23 mouse cellular contexts compared by ENCODE assay signal in genomic region chr6:141350261-141350660, GRCm38 (mm10).
DNase-seq lines count a peak whose midpoint lies in the region; ATAC-seq and TF ChIP-seq lines count a peak whose summit lies in the region.
"Had no signal": no experiment of that assay in that cellular context is flagged by ENCODE, and none has a peak within 500 bp of the region (broad histone marks: within the 10 kb centered on the region; RNA-seq: fewer than 3 reads in every experiment).

No protein-coding gene starts in this region.

- TF ChIP-seq POLR2A in limb, embryonic 14.5 days (IDR thresholded peaks at IDR 0.05; ENCODE audit: borderline replicate concordance, extremely low read depth, insufficient read depth, insufficient read length): no peak

- H3K36me3 ChIP-seq in embryonic facial prominence, embryonic 11.5 days (replicated peaks; ENCODE audit: control insufficient read depth, insufficient read depth, low read depth, low read length): no peaks in the 10 kb centered on the region
- H3K36me3 ChIP-seq in embryonic facial prominence, embryonic 10.5 days (replicated peaks): no peaks in the 10 kb centered on the region
- H3K36me3 ChIP-seq in limb, embryonic 14.5 days (ENCODE audit: control insufficient read depth, insufficient read depth, low read length): no peaks in the 10 kb centered on the region
- H3K36me3 ChIP-seq in limb, embryonic 10.5 days: no peaks in the 10 kb centered on the region
- H3K36me3 ChIP-seq in embryonic facial prominence, embryonic 14.5 days (ENCODE audit: control insufficient read depth, insufficient read depth, low read length): no peaks in the 10 kb centered on the region
- H3K36me3 ChIP-seq: G1E had no signal

- no peaks in the 10 kb centered on the region for H3K4me1 ChIP-seq in embryonic facial prominence, embryonic 11.5 days (ENCODE audit: control insufficient read depth, insufficient read depth, low read length)
- no peaks in the 10 kb centered on the region for H3K4me1 ChIP-seq in embryonic facial prominence, embryonic 10.5 days
- H3K4me1 ChIP-seq in limb, embryonic 14.5 days (ENCODE audit: control insufficient read depth, insufficient read depth, low read length): no peaks in the 10 kb centered on the region
- 0 out of 2 replicates have a peak, but pooled peaks cover 5% of the 10 kb centered on the region for H3K4me1 ChIP-seq in limb, embryonic 10.5 days
- no peaks in the 10 kb centered on the region for H3K4me1 ChIP-seq in embryonic facial prominence, embryonic 14.5 days (ENCODE audit: control insufficient read depth, insufficient read depth, low read length)

- H3K4me2 ChIP-seq in embryonic facial prominence, embryonic 11.5 days (ENCODE audit: low read depth, low read length): no peak overlapping the region
- no peak overlapping the region for H3K4me2 ChIP-seq in limb, embryonic 14.5 days (replicated peaks; ENCODE audit: low read depth, low read length, severe bottlenecking)
- H3K4me2 ChIP-seq in embryonic facial prominence, embryonic 14.5 days (ENCODE audit: low read depth, low read length): no peak overlapping the region

- H3K27ac ChIP-seq in embryonic facial prominence, embryonic 11.5 days (replicated peaks; ENCODE audit: low read depth, low read length): no peak overlapping the region
- no peak overlapping the region for H3K27ac ChIP-seq in embryonic facial prominence, embryonic 10.5 days (replicated peaks)
- H3K27ac ChIP-seq in limb, embryonic 14.5 days (replicated peaks; ENCODE audit: low read depth, low read length): no peak overlapping the region
- no peak overlapping the region for H3K27ac ChIP-seq in limb, embryonic 10.5 days
- H3K27ac ChIP-seq in embryonic facial prominence, embryonic 14.5 days (replicated peaks; ENCODE audit: low read depth, low read length): no peak overlapping the region

- DNase-seq in embryonic facial prominence, embryonic 11.5 days (ENCODE audit: low spot score): peak; percentile 49
- no peak for DNase-seq in embryonic facial prominence, embryonic 10.5 days (ENCODE audit: low spot score)
- peak; percentile 51 for DNase-seq in limb, embryonic 14.5 days (ENCODE audit: low spot score)
- no peak for DNase-seq in limb, embryonic 10.5 days (ENCODE audit: low spot score)
- peak; percentile 22 for DNase-seq in NIH3T3 (ENCODE audit: low read depth)
- peak; percentile 52 for DNase-seq in embryonic facial prominence, embryonic 14.5 days (ENCODE audit: low spot score)
- DNase-seq in adrenal gland, postnatal 36 days: no peak
- no peak for DNase-seq in urinary bladder, postnatal 10 days (ENCODE audit: low spot score)
- DNase-seq: adrenal gland, adult 2 months; adrenal gland, adult 8-10 months; adrenal gland, postnatal 10 days; adrenal gland, postnatal 14 days; adrenal gland, postnatal 25 days; B cell, adult 2 months; cerebellum, adult 11 months; cerebellum, adult 11-12 months; cerebellum, adult 18-20 months; cerebellum, adult 2 months had no signal

- no peaks in the 10 kb centered on the region for H3K9me3 ChIP-seq in embryonic facial prominence, embryonic 11.5 days (replicated peaks; ENCODE audit: control insufficient read depth, low read length)
- H3K9me3 ChIP-seq in embryonic facial prominence, embryonic 10.5 days: no peaks in the 10 kb centered on the region
- H3K9me3 ChIP-seq in limb, embryonic 14.5 days (ENCODE audit: control insufficient read depth, low read length): no peaks in the 10 kb centered on the region
- no peaks in the 10 kb centered on the region for H3K9me3 ChIP-seq in limb, embryonic 10.5 days (replicated peaks)
- no peaks in the 10 kb centered on the region for H3K9me3 ChIP-seq in embryonic facial prominence, embryonic 14.5 days (ENCODE audit: control insufficient read depth, low read length)

- no peak overlapping the region for H3K9ac ChIP-seq in embryonic facial prominence, embryonic 11.5 days (replicated peaks; ENCODE audit: low read length)
- H3K9ac ChIP-seq in limb, embryonic 14.5 days (ENCODE audit: low read depth, low read length, severe bottlenecking): no peak overlapping the region
- no peak overlapping the region for H3K9ac ChIP-seq in embryonic facial prominence, embryonic 14.5 days (ENCODE audit: low read depth, low read length)

- H3K4me3 ChIP-seq in embryonic facial prominence, embryonic 11.5 days (ENCODE audit: low read depth, low read length): no peak overlapping the region
- no peak overlapping the region for H3K4me3 ChIP-seq in embryonic facial prominence, embryonic 10.5 days
- no peak overlapping the region for H3K4me3 ChIP-seq in limb, embryonic 14.5 days (replicated peaks; ENCODE audit: low read length)
- no peak overlapping the region for H3K4me3 ChIP-seq in limb, embryonic 10.5 days
- H3K4me3 ChIP-seq in embryonic facial prominence, embryonic 14.5 days (ENCODE audit: low read depth, low read length): no peak overlapping the region

- 64% methylated on average over 5 of the region's 5 CpGs for WGBS in embryonic facial prominence, embryonic 11.5 days
- WGBS in embryonic facial prominence, embryonic 10.5 days: 75% methylated on average over 5 of the region's 5 CpGs
- WGBS in limb, embryonic 14.5 days: 39% methylated on average over 5 of the region's 5 CpGs
- 72% methylated on average over 5 of the region's 5 CpGs for WGBS in limb, embryonic 10.5 days
- WGBS in embryonic facial prominence, embryonic 14.5 days: 53% methylated on average over 5 of the region's 5 CpGs

- no peaks in the 10 kb centered on the region for H3K27me3 ChIP-seq in embryonic facial prominence, embryonic 11.5 days (ENCODE audit: control insufficient read depth, insufficient read depth, low read length)
- no peaks in the 10 kb centered on the region for H3K27me3 ChIP-seq in embryonic facial prominence, embryonic 10.5 days (replicated peaks; ENCODE audit: low read depth, poor library complexity, severe bottlenecking)
- no peaks in the 10 kb centered on the region for H3K27me3 ChIP-seq in limb, embryonic 14.5 days (ENCODE audit: control insufficient read depth, insufficient read depth, low read length)
- H3K27me3 ChIP-seq in limb, embryonic 10.5 days (ENCODE audit: low read depth, poor library complexity, severe bottlenecking): no peaks in the 10 kb centered on the region
- no peaks in the 10 kb centered on the region for H3K27me3 ChIP-seq in embryonic facial prominence, embryonic 14.5 days (replicated peaks; ENCODE audit: control insufficient read depth, insufficient read depth, low read length)
- H3K27me3 ChIP-seq: CH12.LX, Patski had no signal

- no peak for ATAC-seq in embryonic facial prominence, embryonic 11.5 days (replicated peaks; ENCODE audit: insufficient number of reproducible peaks, low FRiP score, low TSS enrichment, low read depth)
- no peak for ATAC-seq in limb, embryonic 14.5 days (ENCODE audit: low FRiP score, low read depth)
- no peak for ATAC-seq in embryonic facial prominence, embryonic 14.5 days (ENCODE audit: low read depth)
- ATAC-seq: activated CD4-positive, CD25-positive, alpha-beta regulatory T cell, adult 4 months; CD4-positive, CD25-positive, alpha-beta regulatory T cell, adult 4 months; Patski had no signal

Comparison
In these comparisons a context has a peak if more than half of its experiments do, and no peak if none do; other contexts are left out.
1. DNase-seq: peak in embryonic facial prominence, embryonic 11.5 days (single experiment), limb, embryonic 14.5 days (single experiment), NIH3T3 (single experiment) and embryonic facial prominence, embryonic 14.5 days (single experiment); none in embryonic facial prominence, embryonic 10.5 days (single experiment), limb, embryonic 10.5 days (single experiment), adrenal gland, postnatal 36 days (0 of 2) and urinary bladder, postnatal 10 days (single experiment).